Mouse (Mus musculus) MEL (cell line): ENCODE data around the gene Ccl5.

ENCODE experiments used
- CHD2 ChIP-seq: IDR thresholded peaks from 2 replicates; pipeline ENCODE4 v1.6.1; 2011; ENCODE audit warnings: low read length, improper control_type of control experiment
- CTCF ChIP-seq, 3 experiments: IDR thresholded peaks in 2 of 3; conservative IDR thresholded peaks in 1 of 3; 2 replicates each; pipeline ENCODE4 v1.5.1; 2011 to 2012; ENCODE audit warnings: low read length in 3 of 3, low read depth in 2 of 3, mild to moderate bottlenecking in 2 of 3, improper control_type of control experiment in 1 of 3, inconsistent platforms in 1 of 3, mixed read lengths in 1 of 3, moderate library complexity in 1 of 3; ENCODE audit not compliant: control insufficient read depth in 1 of 3, insufficient read depth in 1 of 3, poor library complexity in 1 of 3, severe bottlenecking in 1 of 3
- EP300 ChIP-seq, 2 experiments: IDR thresholded peaks; 2 replicates each; pipeline ENCODE4 v1.6.1; 2011; ENCODE audit warnings: improper control_type of control experiment in 2 of 2, low read length in 2 of 2, low read depth in 1 of 2, mild to moderate bottlenecking in 1 of 2
- JUND ChIP-seq: IDR thresholded peaks from 2 replicates; pipeline ENCODE4 v1.6.1; 2011; ENCODE audit warnings: low read depth, mild to moderate bottlenecking, improper control_type of control experiment, low read length
- MYB ChIP-seq: IDR thresholded peaks from 2 replicates; pipeline ENCODE4 v1.6.1; 2011; ENCODE audit warnings: mild to moderate bottlenecking, low read depth, low read length, improper control_type of control experiment
- NRF1 ChIP-seq: IDR thresholded peaks from 2 replicates; pipeline ENCODE4 v1.6.1; 2014; ENCODE audit warnings: low read depth, mild to moderate bottlenecking, inconsistent platforms, low read length, improper control_type of control experiment, moderate library complexity; ENCODE audit not compliant: poor library complexity, insufficient read depth, severe bottlenecking
- POLR2A ChIP-seq, 2 experiments: IDR thresholded peaks; 2 replicates each; pipeline ENCODE4 v1.6.1; 2011 to 2012; ENCODE audit warnings: low read length in 2 of 2, mild to moderate bottlenecking in 2 of 2, control low read depth in 1 of 2, improper control_type of control experiment in 1 of 2, low read depth in 1 of 2, moderate library complexity in 1 of 2; ENCODE audit not compliant: control insufficient read depth in 1 of 2, insufficient read depth in 1 of 2, poor library complexity in 1 of 2
- POLR2AphosphoS5 ChIP-seq: IDR thresholded peaks from 2 replicates; pipeline ENCODE4 v1.6.1; 2012; ENCODE audit warnings: low read depth, borderline replicate concordance, mild to moderate bottlenecking, inconsistent platforms, low read length, moderate library complexity, mixed read lengths
- TAL1 ChIP-seq: IDR thresholded peaks from 2 replicates; pipeline ENCODE4 v1.6.1; 2012; ENCODE audit warnings: mild to moderate bottlenecking, inconsistent platforms, low read length, moderate library complexity, mixed read lengths

DNA sequence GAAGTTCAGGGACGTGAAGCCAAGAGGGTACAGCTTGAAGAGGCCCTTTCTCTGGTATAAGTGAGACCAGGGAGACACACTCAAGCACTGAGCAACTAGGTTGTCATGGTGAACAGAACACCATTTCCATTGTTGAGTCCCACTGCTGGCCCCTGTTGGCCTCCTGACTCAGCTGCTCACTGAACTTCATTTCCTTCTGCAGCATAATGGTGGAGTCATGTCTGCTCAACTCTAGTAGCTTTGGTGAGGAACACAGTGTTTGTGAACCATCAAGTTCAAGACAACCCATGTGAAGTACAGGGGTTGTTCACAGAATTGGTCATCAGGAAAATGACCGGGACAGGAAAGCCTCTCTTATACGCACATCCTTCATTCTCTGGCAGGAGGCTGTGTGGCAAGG lies 8.2 kb downstream of the Ccl5 start, which contains the start of gene Heatr9:
- TF ChIP-seq MYB = no peak
- no peak for TF ChIP-seq TAL1
- TF ChIP-seq NRF1 = no peak
- no peak for TF ChIP-seq EP300 (IDR thresholded peaks at IDR 0.05; ENCODE audit: low read depth in 1 of 2, low read length in 2 of 2)
- no peak for TF ChIP-seq POLR2AphosphoS5
- TF ChIP-seq POLR2A (IDR thresholded peaks at IDR 0.05; ENCODE audit: control insufficient read depth in 1 of 2, insufficient read depth in 1 of 2, low read depth in 1 of 2, low read length in 2 of 2, poor library complexity in 1 of 2) = no peak
- TF ChIP-seq CHD2 = no peak
- TF ChIP-seq JUND = no peak
- TF ChIP-seq CTCF (IDR thresholded peaks at IDR 0.05 in 2 of 3, conservative IDR thresholded peaks at IDR 0.05 in 1 of 3; ENCODE audit: control insufficient read depth in 1 of 3, insufficient read depth in 1 of 3, low read depth in 2 of 3, low read length in 3 of 3, poor library complexity in 1 of 3, severe bottlenecking in 1 of 3) = no peak
